Mouse (Mus musculus): ENCODE data around the gene Mapkap1.

DNA sequence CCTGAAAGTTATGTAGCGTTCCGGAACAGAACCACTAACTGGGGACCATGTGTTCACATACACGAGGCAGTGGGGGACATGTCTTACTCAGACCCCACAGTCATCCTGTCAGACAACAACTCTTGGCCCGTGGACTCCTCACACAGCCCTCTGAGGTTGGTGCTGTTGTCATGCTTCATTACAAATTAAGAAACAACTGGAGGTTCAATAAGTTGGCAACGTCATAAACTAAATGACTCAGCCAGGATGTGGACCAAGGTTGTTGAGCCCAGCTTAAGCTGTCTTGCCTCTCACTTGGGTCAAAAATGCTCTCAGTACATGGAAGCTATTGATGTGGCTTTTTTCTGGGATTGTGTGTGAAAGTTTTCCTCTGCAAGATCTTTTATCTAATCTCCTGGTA lies 153.6 kb downstream of the Mapkap1 start:
- no peak for TF ChIP-seq POLR2A (IDR thresholded peaks at IDR 0.05; ENCODE audit: insufficient read length, low read depth)
- TF ChIP-seq TCF3 (IDR thresholded peaks at IDR 0.05; ENCODE audit: insufficient read length, low read depth), result no peak
- TF ChIP-seq MYOD1 (IDR thresholded peaks at IDR 0.05; ENCODE audit: control insufficient read depth in 1 of 3, insufficient read length in 2 of 3, low read depth in 2 of 3), result no peak
- TF ChIP-seq MAX (IDR thresholded peaks at IDR 0.05; ENCODE audit: low read depth), result no peak
- no peak for TF ChIP-seq CEBPB (IDR thresholded peaks at IDR 0.05; ENCODE audit: insufficient read depth, poor library complexity, severe bottlenecking)
- no peak for TF ChIP-seq USF1 (IDR thresholded peaks at IDR 0.05; ENCODE audit: low read depth)
- TF ChIP-seq MYOG (IDR thresholded peaks at IDR 0.05; ENCODE audit: control insufficient read depth in 1 of 3, insufficient read depth in 1 of 3, insufficient read length in 2 of 3, low read depth in 2 of 3), result no peak
- TF ChIP-seq E2F4 (IDR thresholded peaks at IDR 0.05; ENCODE audit: insufficient read depth), result no peak
- TF ChIP-seq SRF (IDR thresholded peaks at IDR 0.05; ENCODE audit: control insufficient read depth, insufficient read length, low read depth), result no peak
- TF ChIP-seq TCF12 (IDR thresholded peaks at IDR 0.05; ENCODE audit: insufficient read depth, poor library complexity, severe bottlenecking), result no peak
